Mouse (Mus musculus) lung, embryonic 15.5 days (tissue): ENCODE results near the gene Dhx8. TPM values are rescaled to one million over a fixed set of nuclear protein-coding genes. Genes with fewer than 3 reads are reported as not detected.

Experiments used
- ATAC-seq: fragments of 200-750 bp; cut with Nextera tagmentation; 2 replicates; pipeline ENCODE4 v1.8.0; 2017; ENCODE audit warnings: moderate number of reproducible peaks, borderline replicate concordance; ENCODE audit not compliant: low FRiP score, low TSS enrichment; ENCODE audit errors: extremely low read depth
- H3K27ac ChIP-seq: fragments of 300-500 bp; sonication (generic); 2 replicates; pipeline ENCODE4 v1.5.1; 2015; ENCODE audit warnings: moderate library complexity, mild to moderate bottlenecking, inconsistent platforms
- H3K27me3 ChIP-seq: fragments of 300-500 bp; sonication (generic); 2 replicates; pipeline ENCODE4 v1.6.1; 2015; ENCODE audit warnings: inconsistent platforms
- H3K36me3 ChIP-seq: fragments of 300-500 bp; sonication (generic); 2 replicates; pipeline ENCODE4 v1.6.1; 2015; ENCODE audit warnings: inconsistent platforms
- H3K4me1 ChIP-seq: fragments of 300-500 bp; sonication (generic); 2 replicates; pipeline ENCODE4 v1.6.1; 2015; ENCODE audit warnings: inconsistent platforms
- H3K4me2 ChIP-seq: fragments of 300-500 bp; sonication (generic); 2 replicates; pipeline ENCODE4 v1.6.1; 2015; ENCODE audit warnings: inconsistent platforms, mild to moderate bottlenecking, moderate library complexity
- H3K4me3 ChIP-seq: fragments of 300-500 bp; sonication (generic); 2 replicates; pipeline ENCODE4 v1.5.1; 2015; ENCODE audit warnings: mild to moderate bottlenecking, inconsistent platforms
- H3K9ac ChIP-seq: fragments of 300-500 bp; sonication (generic); 2 replicates; pipeline ENCODE4 v1.6.1; 2015; ENCODE audit warnings: inconsistent platforms
- H3K9me3 ChIP-seq: fragments of 300-500 bp; sonication (generic); 2 replicates; pipeline ENCODE4 v1.6.1; 2016; ENCODE audit warnings: inconsistent platforms
- WGBS: fragments of 180-500 bp; shearing (Covaris S2); methylation state at CpG from one replicate; pipeline ENCODE4 v1.1.7; 2015; 5-methylcytosine and 5-hydroxymethylcytosine counted together
- polyA plus RNA-seq: library from polyadenylated mRNA; unstranded; fragments of >200 nt; fragmentation: Nextera tagmentation; extraction: Ambion mirVana; gene quantifications from 2 replicates; pipeline ENCODE4 v1.2.1, GENCODE M21; 2015

Gene Dhx8
- polyA plus RNA-seq, 1 experiment from 2014 or later = 31.2 TPM

DNA sequence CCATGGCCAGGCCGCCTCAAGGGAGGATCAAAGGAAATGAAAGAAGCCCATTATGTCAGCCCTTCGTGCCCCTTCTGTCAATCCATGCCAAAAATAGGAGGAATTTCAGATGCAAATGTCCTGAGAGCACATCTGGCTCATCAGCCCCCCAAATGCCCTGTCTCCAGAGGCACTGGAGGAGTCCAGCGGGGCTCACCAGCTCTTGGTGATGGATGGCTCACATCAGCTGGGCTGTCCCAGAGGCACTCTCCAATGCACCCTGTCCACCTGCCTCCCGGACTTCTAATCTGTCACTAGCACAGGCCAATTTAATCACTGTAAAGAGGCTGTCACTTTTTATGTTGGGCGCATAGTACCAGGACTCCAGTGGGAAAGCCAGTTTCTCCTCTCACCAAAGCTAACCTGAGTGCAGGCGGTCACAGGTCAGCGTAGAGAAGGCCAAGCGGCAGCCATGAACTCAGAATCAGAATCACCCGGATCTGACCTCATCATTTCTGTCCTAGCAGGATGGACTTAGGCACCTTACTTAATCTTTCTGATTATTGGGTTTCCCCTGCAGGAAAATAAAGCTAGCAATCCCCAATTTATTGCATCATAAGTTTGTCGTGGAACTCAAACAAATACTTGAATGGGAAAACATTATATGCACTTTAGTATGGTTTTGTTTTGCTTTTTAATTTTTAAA lies 25.8 kb upstream of the Dhx8 start:
- H3K27ac ChIP-seq = no peak overlapping the region
- ATAC-seq = no peak
- no peak overlapping the region for H3K4me3 ChIP-seq
- no peaks in the 10 kb centered on the region for H3K9me3 ChIP-seq
- 75% methylated on average over 10 of the region's 10 CpGs for WGBS
- H3K4me1 ChIP-seq = 0 out of 2 replicates have a peak, but pooled peaks cover 9% of the 10 kb centered on the region
- H3K9ac ChIP-seq = no peak overlapping the region
- H3K4me2 ChIP-seq = no peak overlapping the region
- no peaks in the 10 kb centered on the region for H3K36me3 ChIP-seq
- no peaks in the 10 kb centered on the region for H3K27me3 ChIP-seq

DNA sequence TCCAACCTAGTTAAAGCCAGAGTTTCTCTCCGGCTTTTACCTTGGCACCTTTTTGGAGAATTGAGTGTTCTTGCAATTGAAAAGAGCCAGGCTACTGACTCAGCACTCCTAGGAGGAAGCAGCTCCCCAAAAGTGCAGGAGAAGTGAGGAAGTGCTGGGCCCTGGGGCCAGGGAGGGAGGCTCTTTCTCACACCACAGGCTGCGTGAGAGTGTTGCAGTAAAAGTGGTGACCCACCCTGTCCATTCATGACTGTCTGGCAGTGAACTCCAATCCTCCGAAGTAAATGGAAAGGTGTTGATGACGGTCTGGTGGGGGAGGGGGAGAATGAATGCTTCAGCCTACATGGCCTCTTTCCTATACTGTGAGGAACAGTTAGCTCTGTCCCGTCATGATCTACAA lies 24.2 kb upstream of the Dhx8 start:
- no peak overlapping the region for H3K4me2 ChIP-seq
- H3K27me3 ChIP-seq = no peaks in the 10 kb centered on the region
- no peak overlapping the region for H3K4me3 ChIP-seq
- 0 out of 2 replicates have a peak, but pooled peaks cover 8% of the 10 kb centered on the region for H3K4me1 ChIP-seq
- no peak for ATAC-seq
- no peaks in the 10 kb centered on the region for H3K9me3 ChIP-seq
- no peak overlapping the region for H3K27ac ChIP-seq
- H3K9ac ChIP-seq = no peak overlapping the region
- no peaks in the 10 kb centered on the region for H3K36me3 ChIP-seq
- WGBS = 33% methylated on average over 5 of the region's 5 CpGs

DNA sequence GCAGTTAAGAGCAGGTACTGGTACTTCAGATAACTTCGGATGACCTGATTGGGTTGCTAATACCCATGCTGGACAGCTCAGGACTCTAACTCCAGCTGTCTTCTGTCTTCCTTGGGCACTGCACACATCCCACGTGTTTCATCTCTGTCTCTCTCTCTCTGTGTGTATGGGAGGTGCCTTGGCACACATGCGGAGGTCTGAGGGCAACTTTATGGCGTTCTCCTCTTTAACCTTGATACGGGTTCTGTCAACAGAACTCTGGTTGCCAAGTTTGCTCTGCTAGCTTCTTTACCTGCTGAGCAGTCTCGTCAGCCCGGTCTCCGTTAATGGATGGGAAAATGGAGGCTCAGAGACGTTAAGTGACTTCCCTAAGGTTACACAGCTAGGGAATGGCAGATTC lies 19.9 kb upstream of the Dhx8 start:
- Histone ChIP-seq H3K4me1 (no peaks in the 10 kb centered on the region), H3K27me3 (no peaks in the 10 kb centered on the region), H3K27ac (no peak overlapping the region), H3K4me2 (no peak overlapping the region), H3K9ac (no peak overlapping the region), H3K9me3 (no peaks in the 10 kb centered on the region), H3K4me3 (no peak overlapping the region), H3K36me3 (no peaks in the 10 kb centered on the region)
- WGBS = 71% methylated on average over 9 of the region's 9 CpGs
- no peak for ATAC-seq

DNA sequence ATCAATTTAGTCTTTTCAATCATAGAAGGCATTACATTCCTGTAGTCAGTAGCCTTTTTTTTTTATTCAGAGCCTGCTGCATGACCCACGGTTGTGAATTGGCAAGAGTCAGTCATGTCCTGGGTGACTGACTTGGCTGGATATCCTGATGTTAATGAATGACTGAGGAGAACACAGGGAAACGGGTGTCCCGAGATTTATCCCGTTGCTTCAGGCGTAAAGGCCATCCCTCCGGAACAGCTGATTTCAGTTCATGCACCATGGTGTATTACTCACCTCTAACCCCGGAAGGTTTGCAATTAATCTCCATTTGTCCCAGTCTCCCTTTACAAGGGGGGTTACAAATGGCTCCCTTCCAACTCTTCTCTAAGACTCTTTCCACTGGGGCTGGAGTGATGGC lies 18.7 kb upstream of the Dhx8 start:
- no peaks in the 10 kb centered on the region for H3K4me1 ChIP-seq
- H3K4me2 ChIP-seq = no peak overlapping the region
- no peak overlapping the region for H3K27ac ChIP-seq
- no peaks in the 10 kb centered on the region for H3K36me3 ChIP-seq
- H3K9ac ChIP-seq = no peak overlapping the region
- WGBS = 62% methylated on average over 7 of the region's 7 CpGs
- no peak overlapping the region for H3K4me3 ChIP-seq
- no peaks in the 10 kb centered on the region for H3K9me3 ChIP-seq
- no peak for ATAC-seq
- H3K27me3 ChIP-seq = no peaks in the 10 kb centered on the region

DNA sequence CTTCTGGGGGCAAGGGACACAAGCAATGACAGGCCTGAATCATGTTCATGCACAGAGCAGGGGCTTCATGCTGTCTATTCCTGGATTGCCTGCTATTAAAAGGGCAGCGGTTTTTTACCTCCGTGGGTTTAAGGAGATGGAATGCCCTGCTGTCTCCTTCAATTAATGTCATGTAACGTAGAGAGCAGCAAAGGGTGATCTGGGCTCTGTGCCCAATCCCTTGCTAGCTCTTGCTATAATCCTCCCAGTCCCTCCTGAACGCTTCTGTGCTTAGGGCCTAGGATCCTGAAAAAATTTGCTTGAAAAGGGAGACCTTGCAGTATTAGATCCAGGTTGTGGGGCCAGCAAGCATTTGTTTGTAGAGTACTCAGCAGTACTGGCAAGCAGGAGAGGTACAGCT lies 14.4 kb upstream of the Dhx8 start:
- Histone ChIP-seq H3K27ac (no peak overlapping the region), H3K9ac (no peak overlapping the region), H3K9me3 (no peaks in the 10 kb centered on the region), H3K4me3 (no peak overlapping the region), H3K4me2 (no peak overlapping the region), H3K36me3 (no peaks in the 10 kb centered on the region), H3K27me3 (no peaks in the 10 kb centered on the region), H3K4me1 (no peaks in the 10 kb centered on the region)
- 35% methylated on average over 4 of the region's 4 CpGs for WGBS
- ATAC-seq = no peak

DNA sequence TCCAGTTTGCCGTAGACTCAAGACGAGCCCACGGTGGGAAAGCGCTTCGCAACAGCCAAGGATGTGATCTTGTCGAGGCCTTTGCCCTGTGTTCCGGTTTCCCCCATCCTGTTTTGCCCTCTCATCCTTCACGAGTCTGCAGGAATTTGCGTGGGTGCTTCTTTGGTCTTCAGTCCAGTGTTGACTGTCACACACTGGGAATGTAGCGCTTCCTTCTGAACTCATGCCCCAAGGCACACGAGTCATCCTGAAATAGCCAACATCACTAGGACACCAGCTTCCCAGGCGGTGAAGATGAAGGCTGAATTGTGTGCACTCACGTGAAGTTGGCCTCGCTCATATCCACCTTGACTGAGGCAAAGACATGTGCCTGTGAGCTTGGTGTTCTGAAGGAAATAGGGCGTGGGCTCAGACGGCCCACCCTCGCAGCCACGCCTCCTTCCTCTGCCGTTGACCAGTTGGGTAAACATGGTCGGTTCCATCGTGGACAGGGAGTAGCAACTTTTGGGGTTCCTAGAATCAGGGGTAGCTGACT lies 12.7 kb upstream of the Dhx8 start:
- no peaks in the 10 kb centered on the region for H3K36me3 ChIP-seq
- no peaks in the 10 kb centered on the region for H3K9me3 ChIP-seq
- H3K27ac ChIP-seq = no peak overlapping the region
- H3K4me3 ChIP-seq = no peak overlapping the region
- no peak overlapping the region for H3K4me2 ChIP-seq
- 69% methylated on average over 21 of the region's 21 CpGs for WGBS
- H3K4me1 ChIP-seq = no peaks in the 10 kb centered on the region
- no peaks in the 10 kb centered on the region for H3K27me3 ChIP-seq
- H3K9ac ChIP-seq = no peak overlapping the region
- no peak for ATAC-seq

DNA sequence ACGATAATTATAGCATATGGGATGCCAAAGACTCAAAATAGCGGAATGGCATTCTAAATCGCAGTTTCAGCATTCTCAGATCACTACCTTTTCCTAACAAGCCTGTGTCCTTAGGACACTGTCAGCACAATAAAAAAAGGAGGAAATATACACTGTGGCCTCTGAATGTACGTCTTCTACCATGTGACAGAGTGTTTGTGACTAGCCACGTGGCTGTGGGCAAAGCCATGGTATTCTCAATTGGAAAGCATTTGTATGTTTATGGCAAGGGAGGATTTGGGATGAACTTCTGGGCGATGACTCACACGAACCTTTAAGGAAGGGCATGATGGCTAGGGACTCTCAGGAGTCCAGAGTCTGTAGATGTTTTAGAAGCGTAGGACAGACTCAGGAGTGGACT lies 7.7 kb upstream of the Dhx8 start:
- H3K9me3 ChIP-seq = no peaks in the 10 kb centered on the region
- H3K4me2 ChIP-seq = no peak overlapping the region
- no peak overlapping the region for H3K4me3 ChIP-seq
- H3K27me3 ChIP-seq = no peaks in the 10 kb centered on the region
- H3K36me3 ChIP-seq = no peaks in the 10 kb centered on the region
- H3K4me1 ChIP-seq = no peaks in the 10 kb centered on the region
- 67% methylated on average over 8 of the region's 8 CpGs for WGBS
- H3K9ac ChIP-seq = no peak overlapping the region
- ATAC-seq = no peak
- H3K27ac ChIP-seq = no peak overlapping the region

DNA sequence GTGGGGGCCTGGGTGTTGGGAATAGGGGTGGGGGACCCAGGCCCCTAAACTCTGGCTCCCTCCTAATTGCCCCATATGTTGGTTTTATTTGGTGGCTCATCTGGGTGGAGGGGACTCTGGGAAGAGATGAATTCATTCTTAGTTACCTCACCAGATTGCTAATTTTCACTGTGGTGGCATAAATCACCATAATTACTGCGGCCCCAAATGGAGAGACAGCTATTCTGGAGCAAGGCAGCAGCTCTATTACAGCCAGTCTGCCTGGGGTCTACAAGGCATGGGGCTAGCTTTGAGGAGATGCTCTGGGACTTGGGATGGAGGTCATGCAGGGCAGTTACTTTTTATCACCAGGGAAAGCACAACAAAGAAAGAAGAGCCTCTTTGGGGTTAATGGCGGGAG lies 6.0 kb upstream of the Dhx8 start:
- ATAC-seq = no peak
- no peak overlapping the region for H3K27ac ChIP-seq
- no peak overlapping the region for H3K9ac ChIP-seq
- no peak overlapping the region for H3K4me2 ChIP-seq
- no peaks in the 10 kb centered on the region for H3K27me3 ChIP-seq
- H3K4me3 ChIP-seq = no peak overlapping the region
- H3K36me3 ChIP-seq = no peaks in the 10 kb centered on the region
- H3K9me3 ChIP-seq = no peaks in the 10 kb centered on the region
- no peaks in the 10 kb centered on the region for H3K4me1 ChIP-seq
- WGBS = 44% methylated on average over 2 of the region's 2 CpGs

DNA sequence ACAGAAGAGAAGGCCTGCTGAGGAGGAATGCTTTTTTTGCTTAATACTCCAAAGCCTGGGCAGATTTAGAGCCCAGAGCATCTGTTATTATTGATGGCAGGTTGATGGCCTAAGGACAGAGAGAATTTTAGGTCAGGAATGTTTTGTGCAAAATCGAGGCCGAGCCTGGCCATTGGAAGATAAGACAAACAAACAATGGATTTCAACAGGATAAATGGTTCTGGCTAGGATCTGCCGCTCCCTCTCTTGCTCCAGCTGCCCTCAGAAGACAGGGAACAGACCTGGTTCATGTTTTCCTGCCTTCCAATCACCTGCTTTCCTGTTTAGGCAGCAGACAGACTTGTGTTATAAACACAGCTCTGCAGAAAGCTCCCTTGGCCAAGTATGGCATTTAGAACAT lies 3.4 kb upstream of the Dhx8 start:
- 11% methylated on average over 3 of the region's 3 CpGs for WGBS
- no peaks in the 10 kb centered on the region for H3K36me3 ChIP-seq
- H3K4me2 ChIP-seq = no peak overlapping the region
- no peak overlapping the region for H3K9ac ChIP-seq
- no peaks in the 10 kb centered on the region for H3K9me3 ChIP-seq
- peaks cover 9% of the 10 kb centered on the region for H3K4me1 ChIP-seq
- no peaks in the 10 kb centered on the region for H3K27me3 ChIP-seq
- no peak for ATAC-seq
- H3K27ac ChIP-seq = no peak overlapping the region
- no peak overlapping the region for H3K4me3 ChIP-seq

DNA sequence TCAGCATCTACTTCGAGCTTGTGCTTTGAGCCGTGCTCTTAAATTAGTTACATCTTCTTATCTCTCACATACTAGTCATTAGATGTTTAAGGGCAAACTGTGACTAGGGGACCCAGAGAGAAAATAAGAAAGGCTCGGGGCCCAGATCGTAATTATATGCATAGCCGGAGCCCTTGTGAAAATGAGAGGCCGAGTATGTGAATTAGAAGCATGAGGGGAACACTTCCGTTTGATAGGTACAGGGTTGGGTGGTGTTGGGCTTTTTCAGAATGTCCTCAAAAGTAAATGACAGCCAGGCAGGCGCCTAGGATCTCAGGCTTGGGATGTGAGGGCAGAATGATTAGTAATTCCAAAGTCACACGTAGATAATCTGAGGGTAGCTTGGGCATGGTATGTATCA lies 877 bp downstream of the Dhx8 start:
- Histone ChIP-seq H3K4me3 (peak overlapping the region; percentile 82), H3K4me1 (peaks cover 9% of the 10 kb centered on the region), H3K27ac (no peak overlapping the region), H3K9me3 (no peaks in the 10 kb centered on the region), H3K9ac (peak overlapping the region; percentile 73), H3K36me3 (peaks cover 33% of the 10 kb centered on the region), H3K27me3 (no peaks in the 10 kb centered on the region), H3K4me2 (peak overlapping the region; percentile 63)
- ATAC-seq = no peak
- 23% methylated on average over 9 of the region's 9 CpGs for WGBS

DNA sequence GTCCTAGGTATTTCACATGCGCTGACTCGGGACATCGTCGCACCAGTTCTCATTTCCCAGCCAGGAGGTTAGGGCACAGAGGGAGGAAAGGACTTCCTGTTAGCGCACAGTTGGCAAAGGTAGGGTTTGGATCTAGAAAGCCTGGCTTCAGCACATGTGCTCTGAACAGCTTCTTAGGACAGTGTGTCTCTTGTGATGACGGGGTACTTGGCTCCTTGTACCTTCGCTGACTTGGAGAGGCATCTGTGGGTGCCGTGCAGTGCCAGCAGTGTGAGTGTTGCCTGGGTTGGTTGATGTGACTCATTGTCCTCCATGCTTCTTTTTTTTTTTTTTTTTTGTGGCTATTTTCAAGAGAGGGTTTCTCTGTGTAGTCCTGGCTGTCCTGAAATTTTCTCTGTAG lies 23.9 kb downstream of the Dhx8 start:
- no peak for ATAC-seq

DNA sequence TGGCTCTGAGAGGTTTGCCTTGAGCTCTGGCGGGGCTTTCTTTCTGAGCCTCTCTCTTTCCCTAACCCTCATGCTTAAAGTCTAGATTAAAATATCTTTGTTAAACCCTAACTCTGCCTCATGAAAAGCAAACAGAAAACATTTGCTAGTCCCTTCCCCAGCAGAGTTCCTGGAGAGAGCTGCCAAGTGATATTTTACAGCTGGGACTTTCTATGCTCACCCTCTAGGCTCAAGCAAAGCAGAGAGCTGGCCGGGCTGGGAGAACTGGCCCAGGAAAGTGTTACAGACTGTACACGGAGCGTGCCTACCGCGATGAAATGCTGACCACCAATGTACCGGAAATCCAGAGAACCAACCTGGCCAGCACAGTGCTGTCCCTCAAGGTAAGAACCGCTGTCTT lies 24.6 kb downstream of the Dhx8 start:
- peak; percentile 84 for ATAC-seq
- peaks cover 80% of the 10 kb centered on the region for H3K36me3 ChIP-seq
- no peaks in the 10 kb centered on the region for H3K27me3 ChIP-seq
- WGBS = 66% methylated on average over 8 of the region's 8 CpGs
- no peak overlapping the region for H3K4me2 ChIP-seq
- no peak overlapping the region for H3K9ac ChIP-seq
- no peak overlapping the region for H3K4me3 ChIP-seq
- peak overlapping the region; percentile 71 for H3K27ac ChIP-seq
- H3K4me1 ChIP-seq = peaks cover 17% of the 10 kb centered on the region; the same call in 1 of the 2 replicates
- no peaks in the 10 kb centered on the region for H3K9me3 ChIP-seq

More for the DNA sequence above, 23.9 kb downstream of the Dhx8 start:
- H3K36me3 ChIP-seq = peaks cover 81% of the 10 kb centered on the region
- 91% methylated on average over 8 of the region's 8 CpGs for WGBS
- H3K9me3 ChIP-seq = no peaks in the 10 kb centered on the region
- H3K4me3 ChIP-seq = no peak overlapping the region
- no peak overlapping the region for H3K9ac ChIP-seq
- H3K4me1 ChIP-seq = peaks cover 17% of the 10 kb centered on the region; the same call in 1 of the 2 replicates
- no peaks in the 10 kb centered on the region for H3K27me3 ChIP-seq
- peak overlapping the region; percentile 71 for H3K27ac ChIP-seq
- no peak overlapping the region for H3K4me2 ChIP-seq
